Mouse (Mus musculus) gastrocnemius, postnatal 25 days (tissue): ENCODE data around the gene Cep19. TPM values are rescaled to one million over a fixed set of nuclear protein-coding genes. Genes with fewer than 3 reads are reported as not detected.

Experiments
- DNase-seq: peaks from one replicate; pipeline ENCODE4 v3.0.0; 2022
- total RNA-seq, 2 experiments: library from RNA; stranded (reverse); gene quantifications; 1 replicate in 1 of 2; 2 replicates in 1 of 2; pipeline ENCODE4 v1.2.3; 2021

Gene Cep19
- total RNA-seq, 2 experiments from 2014 or later = 7.7 to 7.9 TPM

DNA sequence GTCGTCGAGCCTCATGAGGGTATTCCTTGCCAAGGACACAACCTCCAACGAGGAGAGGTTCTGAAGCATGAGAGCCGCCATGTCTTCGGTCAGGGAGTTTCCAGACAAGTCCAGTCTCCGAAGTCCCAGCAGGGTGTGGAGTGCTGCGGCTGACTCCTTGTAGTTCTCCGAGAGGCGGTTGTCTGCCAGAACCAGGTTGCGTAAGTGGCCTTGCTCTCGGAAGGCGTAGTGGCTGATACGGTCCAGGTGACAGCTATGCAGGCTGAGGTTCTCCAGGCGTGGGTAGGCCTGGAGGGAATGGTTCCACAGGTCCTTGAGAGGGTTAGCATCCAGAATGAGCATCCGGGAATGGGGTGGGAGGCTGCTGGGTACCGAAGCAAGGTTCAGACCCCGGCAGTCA is 45.0 kb downstream of the Cep19 start:
- DNase-seq = no peak

DNA sequence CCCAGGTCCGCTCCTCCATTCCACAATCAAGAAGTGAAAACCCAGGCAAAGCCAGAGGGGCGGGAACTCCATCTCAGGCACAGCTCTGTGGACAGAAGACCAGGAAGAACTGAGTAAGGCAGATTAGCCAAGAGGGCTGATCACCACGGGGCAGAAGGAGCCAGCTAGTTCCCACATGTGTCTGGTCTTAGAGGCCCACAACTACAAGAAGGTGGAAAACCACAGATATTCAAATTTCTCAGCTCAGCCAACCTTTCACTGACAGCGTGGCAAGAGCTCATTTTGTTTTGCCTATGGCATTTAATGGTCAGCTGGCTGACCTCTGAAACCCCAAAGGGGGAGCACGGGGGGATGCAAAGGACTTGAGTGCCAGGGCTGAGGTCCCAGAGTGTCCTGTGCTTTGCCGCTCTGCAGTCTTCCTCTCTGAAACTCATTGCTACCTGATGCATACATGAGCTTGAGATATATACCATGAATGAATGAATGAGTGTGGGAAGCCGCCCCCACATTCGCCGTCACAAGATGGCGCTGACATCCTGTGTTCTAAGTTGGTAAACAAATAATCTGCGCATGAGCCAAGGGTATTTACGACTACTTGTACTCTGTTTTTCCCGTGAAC is 48.1 kb downstream of the Cep19 start:
- no peak for DNase-seq

DNA sequence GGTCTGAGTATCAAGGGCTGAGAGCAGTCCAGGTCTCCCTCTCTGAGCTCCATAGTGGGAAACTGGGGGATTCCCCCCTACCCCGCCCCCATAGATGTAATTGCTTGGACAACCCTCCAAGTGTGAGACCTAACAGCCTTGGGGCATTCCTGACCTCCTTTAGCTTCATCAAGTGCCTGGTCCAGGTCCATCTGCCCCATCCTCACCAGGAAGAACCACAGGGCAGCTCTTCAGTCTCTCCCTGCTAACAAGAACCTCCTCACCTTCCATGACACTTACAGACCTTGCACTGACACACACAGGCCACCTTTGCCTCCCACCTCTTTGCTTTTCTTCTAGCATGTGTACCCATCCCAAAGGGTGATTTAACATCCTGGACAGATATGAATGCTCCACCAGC is 54.4 kb downstream of the Cep19 start:
- DNase-seq = no peak

DNA sequence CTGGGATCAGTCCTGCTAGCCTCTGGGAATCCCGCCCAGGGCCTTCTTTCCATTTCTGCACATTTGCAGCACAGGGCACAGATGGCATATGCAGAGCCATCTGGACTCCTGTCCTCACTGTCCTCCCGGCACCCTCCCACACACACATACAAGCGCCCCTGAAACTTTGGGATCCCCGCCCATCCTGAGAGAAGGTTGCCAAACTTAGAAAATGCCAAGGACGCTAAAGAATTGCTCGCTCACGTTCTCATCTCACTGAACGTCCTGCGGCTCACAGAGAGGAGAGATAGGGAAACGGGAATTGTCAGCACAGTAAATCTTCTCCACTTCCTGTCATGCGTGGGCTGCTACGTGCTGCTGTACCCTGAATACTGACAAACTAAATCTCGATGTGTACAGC is 54.8 kb downstream of the Cep19 start:
- no peak for DNase-seq

DNA sequence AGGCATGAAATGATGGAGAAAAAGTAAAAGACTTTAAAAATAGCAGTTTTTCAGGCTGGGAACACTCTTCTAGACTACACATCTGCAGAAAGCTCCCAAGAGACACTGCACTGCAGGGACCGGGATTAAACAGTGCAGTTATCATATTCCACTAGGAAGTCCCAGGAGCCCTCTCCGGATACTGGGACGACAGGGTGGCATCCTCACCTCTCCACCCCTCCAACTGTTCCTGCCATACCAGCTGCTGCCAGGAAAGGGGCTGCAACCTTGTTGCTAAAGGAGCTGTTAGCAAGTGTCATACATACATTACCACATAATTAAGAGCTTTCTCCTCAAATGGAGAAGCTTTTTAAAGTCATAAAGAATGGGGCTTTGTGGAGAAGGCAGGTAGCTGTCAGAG is 57.1 kb downstream of the Cep19 start:
- no peak for DNase-seq

DNA sequence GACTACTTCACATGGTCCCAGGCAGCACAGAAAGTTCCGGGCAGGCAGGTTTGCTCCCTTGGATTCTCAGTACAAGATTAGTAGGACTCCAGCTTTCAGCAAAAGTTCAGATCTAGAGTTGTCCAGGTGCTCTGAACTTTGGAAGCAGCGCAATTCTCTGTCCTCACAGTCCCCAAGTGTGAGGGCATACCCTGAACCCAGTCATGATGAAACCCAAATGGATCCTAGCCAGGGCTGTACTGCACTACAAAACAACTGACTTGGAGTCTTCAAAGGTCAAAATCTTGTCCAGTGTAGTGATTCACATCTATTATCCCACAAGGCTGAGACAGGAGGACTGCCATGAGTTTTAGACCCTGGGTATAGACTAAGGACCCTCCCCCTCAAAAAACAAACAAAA is 57.8 kb downstream of the Cep19 start:
- DNase-seq = no peak

Other genes starting within 250 kb of the Cep19 start
- not detected for gene Meltf, start 221.0 kb upstream of the Cep19 start, total RNA-seq
- gene Pigz, start 165.9 kb upstream of the Cep19 start, total RNA-seq = 1 to 10 TPM in 1 of 2 experiments, under 1 TPM in 1; 0.87 to 2.3 TPM
- 10 to 100 TPM; 51.0 to 53.6 TPM for gene 0610012G03Rik, start 151.3 kb upstream of the Cep19 start, total RNA-seq
- 10 to 100 TPM; 14.5 to 15.3 TPM for gene Ncbp2, start 151.3 kb upstream of the Cep19 start, total RNA-seq
- gene Senp5, start 96.5 kb upstream of the Cep19 start, total RNA-seq = 10 to 100 TPM; 11.0 to 11.6 TPM
- 10 to 100 TPM; 13.8 to 14.7 TPM for gene Pak2, start 20.5 kb upstream of the Cep19 start, total RNA-seq
- 10 to 100 TPM; 12.6 to 14.0 TPM for gene Pigx, start 60 bp upstream of the Cep19 start, total RNA-seq
- 1 to 10 TPM; 1.9 to 2.5 TPM for gene Nrros, start 65.8 kb downstream of the Cep19 start, total RNA-seq
- gene Bex6, start 80.0 kb downstream of the Cep19 start, total RNA-seq = not detected
- 10 to 100 TPM; 13.8 to 13.9 TPM for gene Fbxo45, start 147.4 kb downstream of the Cep19 start, total RNA-seq
- gene Wdr53, start 147.4 kb downstream of the Cep19 start, total RNA-seq = 1 to 10 TPM; 5.2 TPM
- 10 to 100 TPM; 48.0 to 55.0 TPM for gene Smco1, start 171.7 kb downstream of the Cep19 start, total RNA-seq
- 10 to 100 TPM in 1 of 2 experiments, 1 to 10 TPM in 1; 9.8 to 10.5 TPM for gene Rnf168, start 177.7 kb downstream of the Cep19 start, total RNA-seq
- gene Ubxn7, start 232.5 kb downstream of the Cep19 start, total RNA-seq = 10 to 100 TPM; 13.0 to 16.2 TPM